Mouse (Mus musculus): ENCODE measurements around the gene Cpsf2.
"Not testable (repeated sequence)": the region's sequence is repeated elsewhere in the genome, so short reads cannot be mapped to it uniquely, and the experiment has no call there.

Gene Cpsf2

DNA sequence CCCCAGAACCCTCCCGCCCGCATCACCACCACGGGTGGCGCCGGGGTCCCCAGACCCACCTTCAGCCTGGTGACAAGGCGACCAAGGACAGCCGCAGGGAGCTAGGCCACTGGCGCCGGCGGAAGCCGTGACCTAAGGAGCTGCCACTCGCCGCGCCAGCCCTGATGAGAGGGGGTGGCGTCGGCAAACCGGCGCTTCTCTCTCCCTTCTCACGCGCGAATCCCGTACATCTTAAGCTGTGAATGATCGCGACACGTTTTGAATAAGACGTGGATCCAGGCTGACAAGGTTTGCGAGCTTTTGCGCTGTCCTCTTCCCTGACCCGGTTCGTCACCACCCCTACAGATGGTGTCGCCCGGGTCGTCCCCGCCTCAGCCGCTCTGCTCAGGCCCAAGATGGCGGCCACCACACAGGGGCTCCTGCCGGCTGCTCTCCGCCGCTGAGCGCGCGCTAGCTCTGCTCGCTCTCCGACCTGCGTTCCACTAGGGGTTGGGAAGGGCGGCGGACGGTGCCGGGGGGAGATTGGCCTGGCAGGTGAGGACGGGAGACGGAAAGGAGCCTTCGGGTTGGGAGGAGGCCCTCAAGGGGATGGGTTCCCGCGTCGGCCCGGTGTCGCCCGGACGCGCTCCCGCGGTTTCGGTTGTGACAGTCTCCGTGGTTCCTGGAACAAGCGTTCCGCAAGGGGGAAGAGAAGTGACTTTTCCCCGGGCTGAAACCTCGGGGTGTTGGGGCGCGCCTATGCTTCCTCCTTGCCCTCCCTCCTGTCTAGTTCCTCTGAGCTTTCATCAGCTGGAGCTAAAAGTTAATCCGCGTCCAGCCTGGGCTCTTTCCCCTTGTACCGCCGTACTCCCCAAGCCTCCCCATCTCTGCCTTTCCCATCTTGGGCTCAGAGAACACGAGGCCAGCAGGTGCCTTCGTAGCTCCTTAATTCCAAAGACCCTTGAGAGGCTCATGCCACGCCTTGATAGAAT, at the start of gene Cpsf2:
Gene Cpsf2, plus strand, starts transcription at position 388 of the 971 bp plus-strand sequence.
- in situ Hi-C loops (cut with MseI, MboI) = no loop called here

DNA sequence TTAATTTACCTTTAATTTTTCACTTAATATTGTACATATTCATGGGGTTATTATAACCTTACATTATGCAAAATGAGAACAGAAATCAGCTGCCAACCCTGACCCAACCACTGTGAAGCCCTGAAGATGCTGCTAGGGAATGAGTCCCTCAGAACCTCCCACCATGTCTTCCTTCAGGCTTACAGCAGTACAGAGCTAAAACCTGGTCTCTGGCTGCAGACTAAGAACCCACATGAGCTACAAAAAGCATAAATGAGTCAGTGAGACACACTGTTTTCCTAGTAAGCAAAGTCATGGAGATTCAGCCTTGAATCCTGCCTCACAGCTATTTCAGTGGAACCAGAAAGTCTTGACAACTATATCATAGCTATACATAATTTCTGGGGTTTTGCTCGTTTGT, 47.4 kb upstream of the Cpsf2 start:
- in situ Hi-C loops (cut with MseI, MboI) = no loop called here

DNA sequence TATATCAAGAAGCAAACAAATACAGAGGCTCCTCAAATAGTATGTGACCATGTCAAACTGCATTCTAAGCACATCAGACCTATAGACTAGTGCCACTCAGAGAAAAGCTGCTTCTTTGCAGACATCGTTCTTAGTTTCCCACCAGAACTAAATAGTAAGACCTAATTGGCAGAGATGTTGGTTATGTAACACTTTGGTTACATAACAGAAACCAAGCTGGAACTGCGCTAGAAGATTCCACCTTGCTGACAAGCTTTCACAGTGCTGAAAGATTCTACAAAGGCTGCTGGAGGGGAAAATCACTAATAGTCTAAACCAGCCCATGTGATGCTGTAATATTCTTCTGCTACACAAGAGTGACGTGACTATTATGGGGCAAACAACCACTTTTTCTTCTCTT, 40.6 kb upstream of the Cpsf2 start:
- in situ Hi-C loops (cut with MseI, MboI) = no loop called here

DNA sequence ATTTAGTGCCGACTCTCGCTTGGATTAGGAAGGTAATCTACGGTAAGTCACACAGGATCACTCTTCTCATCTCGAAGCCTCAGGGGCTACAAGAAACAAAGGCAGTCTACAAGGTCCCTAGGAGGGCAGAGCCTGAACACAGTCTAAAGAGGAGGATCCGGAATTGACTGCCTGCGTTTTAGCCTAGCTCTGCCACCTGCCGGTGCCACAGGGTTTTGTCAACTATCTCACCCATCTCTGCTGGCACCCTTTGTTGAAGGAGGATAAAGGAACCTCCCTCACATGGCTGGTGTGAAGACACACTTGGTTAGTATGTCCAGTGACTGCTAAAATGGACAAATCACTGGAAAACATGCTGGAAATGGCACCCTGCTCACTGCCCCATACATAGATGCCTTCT, 38.2 kb upstream of the Cpsf2 start:
- in situ Hi-C loops (cut with MseI, MboI) = no loop called here

DNA sequence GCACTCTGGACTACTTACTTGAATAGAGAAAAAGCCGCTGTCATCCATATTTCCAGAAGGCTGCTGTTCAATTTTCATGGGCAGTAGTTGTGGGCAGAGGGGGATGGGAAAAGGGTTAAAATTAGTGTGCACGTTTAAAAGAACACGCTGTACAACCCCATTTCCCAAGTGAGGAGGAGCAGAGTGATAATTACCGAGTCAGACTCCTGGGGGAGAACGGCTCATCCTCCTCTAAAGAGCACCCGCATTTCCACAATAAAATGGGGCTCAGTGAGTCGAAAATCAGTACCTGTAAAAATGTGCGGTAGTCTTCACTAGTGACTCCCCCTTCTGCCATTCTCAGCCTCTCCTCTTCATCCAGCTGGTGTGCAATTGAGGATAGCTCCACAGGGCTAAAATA, 27.8 kb upstream of the Cpsf2 start:
- in situ Hi-C loops (cut with MseI, MboI) = no loop called here

DNA sequence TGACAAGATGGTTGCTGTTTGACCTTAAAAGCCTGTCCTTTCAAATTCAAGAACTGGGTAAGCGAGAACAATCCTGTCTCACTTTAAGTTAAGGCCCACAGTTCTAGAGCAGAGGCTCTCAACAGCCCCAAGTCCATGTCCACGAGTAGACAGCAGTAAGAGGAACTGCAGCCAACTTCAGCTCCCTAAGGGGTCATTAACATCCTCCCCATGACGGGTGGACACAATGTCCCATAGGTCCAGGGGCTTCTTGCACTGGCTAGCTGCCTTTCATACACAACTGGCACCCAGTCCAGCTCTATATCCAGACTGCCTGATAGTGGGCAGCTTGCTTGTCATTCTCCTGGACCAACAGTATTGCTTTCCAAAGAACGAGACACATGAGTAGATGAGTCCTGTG, 27.0 kb upstream of the Cpsf2 start:
- in situ Hi-C loops (cut with MseI, MboI) = no loop called here

DNA sequence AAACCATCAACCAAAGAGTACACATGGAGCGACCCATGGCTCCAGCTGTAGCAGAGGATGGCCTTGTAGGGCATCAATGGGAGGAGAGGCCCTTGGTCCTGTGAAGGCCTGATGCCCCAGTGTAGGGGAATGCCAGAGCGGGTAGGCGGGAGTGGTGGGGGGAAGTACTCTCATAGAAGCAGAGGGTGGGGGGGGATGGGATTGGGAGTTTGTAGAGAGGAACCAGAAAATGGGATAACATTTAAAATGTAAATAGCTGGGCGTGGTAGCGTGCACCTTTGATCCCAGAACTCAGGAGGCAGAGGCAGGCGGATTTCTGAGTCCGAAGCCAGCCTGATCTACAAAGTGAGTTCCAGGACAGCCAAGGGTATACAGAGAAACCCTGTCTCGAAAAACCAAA, 20.0 kb upstream of the Cpsf2 start:
- in situ Hi-C loops (cut with MseI, MboI) = not testable (repeated sequence)

DNA sequence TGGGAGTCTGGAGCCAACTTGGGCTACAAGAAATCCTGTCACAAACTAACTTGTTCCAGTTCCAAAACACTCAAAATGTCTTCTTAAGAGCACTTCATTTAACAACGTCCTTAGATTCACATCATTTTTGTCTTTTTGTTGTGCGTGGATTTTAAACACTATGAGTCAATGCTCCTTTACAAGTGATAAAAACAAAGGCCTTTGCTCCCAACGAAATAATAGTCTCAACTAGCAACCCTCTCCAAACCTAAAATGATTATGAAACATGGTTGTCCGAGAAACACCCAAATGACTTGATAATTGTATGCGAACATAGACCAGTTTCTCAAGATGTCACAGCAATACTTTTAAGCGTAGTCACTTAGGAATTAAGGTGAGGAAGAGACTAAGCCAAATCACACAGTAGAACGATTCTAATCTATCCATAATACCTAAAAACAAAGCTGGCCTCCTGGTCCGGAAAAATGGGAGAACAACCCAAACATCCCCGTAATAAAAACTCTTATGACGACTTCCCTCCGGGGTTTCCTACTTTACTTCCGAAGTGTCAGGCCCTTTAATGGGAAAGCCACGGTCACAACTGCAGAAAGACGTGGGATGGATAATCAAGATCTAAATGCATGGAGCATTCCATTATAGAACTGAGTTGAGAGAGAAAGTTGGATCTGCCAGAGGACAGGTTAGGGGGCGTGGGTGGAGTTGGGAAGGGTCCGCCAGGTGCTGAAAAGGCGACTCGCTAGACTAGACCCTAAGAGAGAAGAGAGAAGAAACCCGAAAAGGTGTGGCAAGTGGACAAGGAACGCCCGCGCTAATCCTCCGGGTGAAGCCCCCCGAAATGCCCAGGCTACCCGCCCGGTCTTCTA, 18.5 kb upstream of the Cpsf2 start:
- in situ Hi-C loops (cut with MseI, MboI) = no loop called here

DNA sequence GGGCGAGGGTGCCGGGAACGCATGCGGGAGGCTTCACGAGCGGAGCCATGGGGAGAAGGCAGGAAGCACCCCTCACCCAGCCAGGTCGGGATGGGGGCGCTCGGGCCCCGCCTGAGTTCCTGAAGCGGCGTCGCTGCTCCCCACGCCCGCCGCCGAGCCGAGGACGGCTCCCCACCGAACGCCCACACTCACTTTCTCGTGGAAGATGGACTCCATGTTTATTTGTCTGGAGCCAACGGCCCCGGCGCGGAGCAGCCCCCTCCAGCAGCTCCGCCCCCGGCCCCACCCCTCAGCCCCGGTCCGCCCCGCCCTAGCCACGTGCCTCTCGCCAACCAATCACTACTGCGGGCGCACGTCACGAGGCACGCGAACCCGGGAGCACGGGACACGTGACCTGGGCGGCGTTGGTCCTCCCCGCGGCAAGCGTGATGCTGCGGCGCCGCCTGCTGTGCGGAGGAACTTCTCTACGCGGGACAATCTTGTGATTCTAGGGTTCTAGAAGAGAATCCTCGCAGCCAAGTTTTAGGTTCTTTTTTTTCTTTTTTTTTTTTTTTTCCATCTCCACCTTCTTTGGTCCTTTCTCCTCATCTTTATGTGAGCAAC, 17.7 kb upstream of the Cpsf2 start, which contains the start of gene Atxn3:
Gene Atxn3, minus strand, starts transcription at position 305 of the 603 bp plus-strand sequence.
- in situ Hi-C loops (cut with MseI, MboI) = no loop called here

DNA sequence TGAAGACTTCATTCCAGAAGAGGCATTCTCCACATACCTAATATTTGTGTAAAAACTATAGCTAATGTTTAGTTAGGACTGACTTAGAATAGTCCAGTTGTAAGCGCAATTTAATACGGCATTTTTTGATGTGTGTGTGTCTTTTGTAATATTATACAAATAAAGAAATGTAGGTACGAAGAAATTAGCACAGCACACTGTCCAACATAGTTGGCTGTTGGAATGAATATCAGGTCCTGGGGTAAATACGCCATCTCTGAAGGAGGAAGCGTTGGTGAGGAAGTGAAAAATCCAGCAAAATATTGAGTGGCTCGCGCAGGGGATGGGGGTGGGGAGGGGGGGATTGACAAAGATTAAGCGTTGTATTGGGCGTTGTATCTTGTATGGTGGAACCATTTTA, 17.2 kb upstream of the Cpsf2 start:
- in situ Hi-C loops (cut with MseI, MboI) = no loop called here

DNA sequence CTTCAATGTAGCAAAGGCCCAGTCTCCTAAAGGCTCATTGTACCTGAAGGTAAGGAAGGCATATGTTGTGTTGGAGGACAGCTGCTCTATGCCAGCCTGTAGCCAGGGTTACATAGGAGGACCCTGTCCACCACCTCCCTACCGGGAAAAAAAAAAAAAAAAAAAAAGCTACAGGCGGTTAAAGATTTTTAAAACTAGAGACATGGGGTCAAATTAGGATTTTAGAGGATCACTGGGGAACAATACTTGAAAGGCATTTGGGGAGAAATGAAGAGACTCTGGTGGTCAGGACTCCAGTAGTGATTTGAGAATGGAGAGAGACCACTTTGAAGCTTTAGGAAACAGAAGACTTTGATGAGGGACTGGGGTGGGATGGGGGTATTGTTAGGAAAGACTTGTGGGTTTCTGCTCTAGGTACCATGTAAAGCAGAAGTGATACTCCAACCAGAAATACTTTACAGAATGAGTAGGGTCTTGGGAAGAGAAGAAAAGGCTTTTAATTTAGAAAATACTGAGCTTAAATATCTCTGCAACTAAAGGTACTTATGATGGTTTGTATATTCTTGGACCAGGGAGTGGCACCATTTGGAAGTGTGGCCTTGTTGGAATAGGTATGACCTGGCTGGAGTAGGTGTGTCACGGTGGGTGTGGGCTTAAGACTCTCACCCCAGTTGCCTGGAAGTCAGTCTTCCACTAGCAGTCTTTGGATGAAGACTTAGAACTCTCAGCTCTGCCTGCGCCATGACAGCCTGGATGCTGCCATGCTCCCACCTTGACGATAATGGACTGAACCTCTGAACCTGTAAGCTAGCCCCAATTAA, 16.6 kb upstream of the Cpsf2 start:
- in situ Hi-C loops (cut with MseI, MboI) = not testable (repeated sequence)

DNA sequence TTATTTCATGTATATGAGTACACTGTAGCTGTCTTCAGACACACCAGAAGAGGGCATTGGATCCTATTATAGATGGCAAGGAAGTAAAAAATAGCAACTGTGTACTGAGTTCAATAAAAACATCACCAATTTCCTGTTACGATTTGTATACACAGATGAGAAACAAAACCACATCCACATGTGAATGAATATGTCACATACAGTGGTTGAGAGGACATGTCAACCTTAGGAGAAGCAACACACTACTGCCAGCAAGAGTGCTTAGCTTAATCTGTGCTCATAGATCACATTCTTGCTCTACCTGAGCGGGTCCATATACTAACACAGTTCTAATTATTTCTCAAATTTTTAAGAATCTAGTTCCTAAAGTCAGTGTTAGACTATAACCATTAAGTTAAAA, 4.5 kb upstream of the Cpsf2 start:
- in situ Hi-C loops (cut with MseI, MboI) = no loop called here

DNA sequence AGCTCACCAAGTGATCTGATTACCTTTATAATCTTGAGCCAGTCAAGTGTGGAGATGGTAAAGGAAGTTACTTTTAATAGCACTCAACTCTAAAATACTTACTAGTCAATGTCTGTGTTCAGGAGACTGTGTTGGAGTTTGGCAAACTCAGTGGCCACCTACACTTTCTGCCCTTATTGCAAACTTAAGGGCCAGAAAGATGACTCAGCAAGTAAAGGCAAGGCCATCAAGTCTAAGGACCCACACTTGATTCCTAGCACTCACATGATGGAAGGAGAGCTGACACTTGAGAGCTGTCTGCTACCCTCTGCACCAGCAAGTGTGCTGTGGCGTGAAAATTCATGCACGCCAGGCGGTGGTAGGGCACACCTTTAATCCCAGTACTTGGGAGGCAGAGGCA, 3.6 kb upstream of the Cpsf2 start:
- in situ Hi-C loops (cut with MseI, MboI) = no loop called here

DNA sequence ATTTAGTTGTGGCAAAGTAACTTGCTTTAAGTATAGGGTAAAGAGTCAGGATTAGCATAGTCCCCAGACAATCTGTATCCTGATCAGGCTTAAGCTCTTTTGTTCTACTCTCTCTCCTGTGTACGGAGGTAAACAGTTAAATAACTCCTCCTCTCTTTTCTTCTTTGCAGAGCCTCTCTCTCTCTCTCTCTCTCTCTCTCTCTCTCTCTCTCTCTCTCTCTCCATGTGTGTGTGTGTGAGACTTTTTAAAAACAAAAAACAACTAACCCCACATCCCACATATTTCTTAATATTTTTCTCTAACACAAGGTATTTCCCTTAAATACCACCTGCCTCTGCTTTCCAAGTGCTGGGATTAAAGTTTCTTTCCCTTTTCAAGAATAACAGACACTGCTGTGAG, 1.2 kb upstream of the Cpsf2 start:
- in situ Hi-C loops (cut with MseI, MboI) = no loop called here

DNA sequence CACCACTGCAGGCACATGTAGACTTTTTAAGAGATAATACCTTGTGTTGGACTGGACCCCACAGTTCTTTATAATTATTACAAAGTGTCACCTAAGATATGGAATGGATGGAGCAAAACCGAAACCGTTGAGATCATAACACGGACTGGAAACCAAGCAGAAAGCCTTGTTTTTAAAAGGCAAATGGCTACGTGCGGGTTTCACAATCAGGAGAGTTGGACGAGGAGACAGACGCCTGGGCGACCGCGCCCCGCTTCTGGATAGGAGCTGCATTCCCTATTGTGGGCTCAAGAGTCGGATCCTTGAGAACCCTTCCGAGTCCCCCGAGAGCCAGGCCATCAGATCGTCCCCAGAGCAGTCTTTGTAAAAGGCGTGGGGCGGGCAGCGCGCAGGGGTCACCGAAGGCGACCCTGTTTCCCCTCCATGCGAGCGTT, 604 bp upstream of the Cpsf2 start:
- in situ Hi-C loops (cut with MseI, MboI) = no loop called here

DNA sequence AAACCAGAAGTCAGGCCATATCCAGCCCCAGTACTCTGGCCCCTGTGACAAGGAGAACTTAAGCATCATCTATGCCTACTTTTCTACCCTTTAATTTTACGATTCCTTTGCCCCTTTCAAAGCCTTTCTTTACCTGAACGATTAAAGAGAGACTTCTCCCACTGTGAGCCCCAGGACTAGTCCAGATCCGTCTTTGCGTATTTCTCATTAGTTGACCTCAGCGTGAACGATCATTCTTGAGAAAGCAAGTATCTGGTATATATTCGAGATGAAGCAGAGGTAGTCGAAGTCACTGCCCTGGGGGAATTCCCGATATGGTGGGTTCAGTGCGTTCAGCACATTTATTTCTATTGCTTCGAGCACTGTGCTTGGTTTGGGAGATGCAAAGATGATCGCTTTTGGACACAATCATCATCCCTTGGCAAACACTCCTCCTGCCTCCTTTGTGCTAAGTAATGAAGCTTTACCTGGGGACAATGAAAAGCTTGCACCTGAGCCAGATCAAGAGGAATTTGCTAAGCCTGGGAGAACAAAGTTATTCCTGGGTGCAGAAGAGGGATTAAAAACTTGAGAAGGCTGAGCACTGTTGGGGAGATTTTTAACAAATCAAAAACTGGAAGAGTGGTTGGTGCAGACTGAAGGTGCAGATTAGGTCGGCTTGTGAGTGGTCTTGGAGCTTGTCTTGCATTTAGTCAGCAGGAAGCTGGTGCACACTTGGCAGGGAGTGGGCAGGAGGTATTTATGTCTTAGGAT, 1.0 kb downstream of the Cpsf2 start:
- in situ Hi-C loops (cut with MseI, MboI) = no loop called here

DNA sequence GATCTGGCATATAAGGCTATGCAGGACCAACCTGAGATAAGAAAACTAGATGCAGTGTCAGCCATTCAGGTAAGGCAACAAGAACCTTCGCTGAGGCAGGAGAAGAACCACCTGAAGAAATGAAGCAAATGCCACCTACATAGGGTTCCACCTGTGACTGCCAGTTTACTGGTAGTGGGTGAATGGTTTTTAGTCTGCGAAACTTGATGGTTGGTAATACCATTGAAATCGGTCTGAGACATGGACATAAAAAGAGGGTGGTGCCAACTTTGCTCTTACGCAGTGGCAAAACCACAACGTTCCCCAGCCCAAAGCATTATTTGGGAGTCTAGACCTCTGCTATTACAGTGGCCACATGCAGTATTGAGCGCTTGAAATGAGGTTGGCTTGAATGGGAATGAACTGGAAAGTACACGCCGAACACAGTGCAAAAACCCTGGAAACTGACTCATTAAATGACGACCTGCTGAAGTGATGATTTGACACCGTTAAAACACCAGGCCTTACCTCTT, 1.7 kb downstream of the Cpsf2 start:
- in situ Hi-C loops (cut with MseI, MboI) = no loop called here

DNA sequence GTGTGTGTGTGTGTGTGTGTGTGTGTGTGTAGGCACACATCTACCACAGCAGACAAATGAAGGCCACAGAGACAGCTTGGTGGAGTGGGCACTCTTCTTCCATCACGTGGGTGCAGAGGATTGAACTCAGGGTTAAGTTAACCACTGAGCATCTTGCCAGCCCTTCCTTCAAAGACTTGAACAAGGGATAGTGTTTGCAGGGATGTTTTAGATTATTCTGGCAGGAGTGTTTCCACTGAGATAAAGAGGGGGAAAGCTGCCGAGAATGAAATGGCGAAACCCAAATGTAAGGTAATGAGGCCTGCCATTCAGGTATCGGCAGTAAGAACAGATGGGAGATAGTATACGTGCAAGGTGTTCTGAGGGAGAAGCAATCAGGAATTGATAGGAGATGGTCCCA, 2.4 kb downstream of the Cpsf2 start:
- in situ Hi-C loops (cut with MseI, MboI) = no loop called here

DNA sequence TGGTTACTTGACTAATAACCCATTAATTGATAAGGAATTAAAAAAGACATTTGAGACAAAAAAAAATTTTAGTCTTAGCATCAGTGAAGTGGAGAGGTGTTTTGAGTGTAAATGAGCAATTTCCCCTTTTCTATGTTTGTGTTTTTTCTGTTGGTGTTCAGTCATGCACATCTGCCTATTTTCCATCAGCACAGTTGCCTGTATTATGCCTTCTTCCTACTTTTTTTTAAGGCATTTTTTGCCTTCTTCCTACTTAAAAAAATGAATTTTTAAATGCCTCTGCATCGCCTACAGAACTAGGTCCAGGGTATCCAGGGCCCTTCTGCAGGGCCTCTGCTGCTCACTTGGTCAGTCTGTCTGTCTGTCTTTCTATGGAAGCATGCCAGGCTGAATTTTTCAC, 2.8 kb downstream of the Cpsf2 start:
- in situ Hi-C loops (cut with MseI, MboI) = no loop called here

DNA sequence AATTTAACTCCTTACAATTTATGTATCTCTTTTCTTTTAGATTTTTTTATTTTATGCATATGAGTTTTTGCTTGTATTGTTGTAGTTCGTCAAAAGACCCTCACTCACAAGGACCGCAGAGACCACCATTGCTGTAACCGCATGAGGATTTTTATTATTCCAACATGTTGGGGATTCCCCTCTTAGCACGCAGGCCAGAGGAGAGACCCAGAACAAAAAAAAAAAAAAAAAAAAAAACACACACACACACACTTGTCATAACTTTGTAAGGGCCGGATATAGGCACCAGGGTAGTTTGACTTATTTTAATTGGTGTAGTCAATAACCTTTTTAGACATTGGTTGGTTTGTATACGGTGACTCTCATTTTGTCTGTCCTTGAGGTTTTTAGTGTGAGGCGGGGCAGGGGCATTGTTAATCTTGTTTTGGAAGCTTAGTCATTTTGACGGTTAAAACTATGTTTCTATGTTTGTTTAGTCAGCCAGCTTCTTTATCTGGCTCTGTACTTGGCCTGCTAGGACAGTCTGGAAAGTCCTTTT, 3.5 kb downstream of the Cpsf2 start:
- in situ Hi-C loops (cut with MseI, MboI) = no loop called here

Measured in mouse trophoblast stem cell (cell line).